Mouse (Mus musculus): ENCODE measurements around the gene Foxr1. TPM values are rescaled to one million over a fixed set of nuclear protein-coding genes. Genes with fewer than 3 reads are reported as not detected.
A peak's percentile ranks its signal among the peaks of the same experiment; 100 is the strongest.
"Not testable (repeated sequence)": the region's sequence is repeated elsewhere in the genome, so short reads cannot be mapped to it uniquely, and the experiment has no call there.

Gene Foxr1
- polyA plus RNA-seq, 1 experiment from 2014 or later = not detected

DNA sequence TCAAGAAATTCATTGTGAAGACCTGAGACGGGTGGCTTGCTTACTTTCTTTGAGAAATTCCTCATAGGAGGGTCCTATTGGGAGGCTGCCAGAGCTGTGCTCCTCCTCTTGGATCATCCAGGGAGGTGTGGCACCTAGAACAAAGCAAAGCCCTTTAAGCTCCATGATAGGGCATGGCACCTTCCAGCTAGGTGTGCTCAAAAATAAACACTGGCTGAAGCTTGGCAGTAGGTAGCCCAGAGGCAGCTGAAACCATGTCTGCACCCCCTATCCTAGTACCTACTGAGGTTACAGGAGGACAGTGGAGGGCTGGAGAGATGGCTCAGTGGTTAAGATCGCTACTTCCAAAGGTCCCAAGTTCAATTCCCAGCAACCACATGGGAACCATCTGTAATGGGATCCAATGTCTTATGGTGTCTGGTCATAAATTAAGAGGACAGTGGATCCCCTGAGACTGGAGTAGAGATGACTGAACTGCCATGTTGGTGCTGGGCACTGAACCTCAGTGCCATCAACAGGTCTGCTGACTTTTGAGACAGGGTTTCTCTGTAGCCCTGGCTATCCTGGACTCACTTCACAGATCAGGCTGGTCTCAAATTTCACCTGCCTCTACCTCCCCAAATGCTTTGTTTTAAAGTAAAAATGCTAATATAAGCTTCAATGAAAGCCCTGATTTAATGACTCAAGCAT is 30.1 kb downstream of the Foxr1 start:
- H3K36me3 ChIP-seq (ENCODE audit: control insufficient read depth, insufficient read depth, low read length) = peaks cover 30% of the 10 kb centered on the region
- 68% methylated on average over 2 of the region's 2 CpGs for WGBS

DNA sequence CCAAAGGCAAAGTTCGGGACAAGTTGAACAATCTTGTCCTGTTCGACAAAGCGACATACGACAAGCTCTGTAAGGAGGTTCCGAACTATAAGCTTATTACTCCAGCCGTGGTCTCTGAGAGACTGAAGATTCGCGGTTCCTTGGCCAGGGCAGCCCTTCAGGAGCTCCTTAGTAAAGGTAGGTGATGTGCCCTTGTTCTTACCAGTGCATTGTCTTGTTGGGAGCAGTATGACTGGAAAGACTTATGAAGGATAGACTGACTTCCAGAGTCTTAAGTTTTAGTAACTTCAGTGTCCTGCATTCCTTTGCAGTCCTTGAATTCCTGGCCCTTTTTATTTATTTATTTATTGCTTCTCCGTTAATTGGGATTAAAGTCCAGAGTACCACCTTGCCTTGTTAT is 32.2 kb downstream of the Foxr1 start:
- WGBS = 87% methylated on average over 9 of the region's 9 CpGs
- not testable (repeated sequence) for H3K27ac ChIP-seq (ENCODE audit: low read length); H3K27me3 ChIP-seq (ENCODE audit: control insufficient read depth, insufficient read depth, low read length); H3K4me1 ChIP-seq (ENCODE audit: control insufficient read depth, insufficient read depth, low read length); ATAC-seq (ENCODE audit: insufficient read depth, low FRiP score); H3K9me3 ChIP-seq (replicated peaks; ENCODE audit: control insufficient read depth, low read length)
- Histone ChIP-seq H3K4me2 (ENCODE audit: low read depth, low read length) (peak overlapping the region; percentile 72), H3K36me3 (ENCODE audit: control insufficient read depth, insufficient read depth, low read length) (peaks cover 30% of the 10 kb centered on the region), H3K9ac (ENCODE audit: low read length) (peak overlapping the region; percentile 93), H3K4me3 (replicated peaks; ENCODE audit: low read length) (peak overlapping the region; percentile 84)

More for the DNA sequence above, 30.1 kb downstream of the Foxr1 start:
- Histone ChIP-seq H3K27me3 (ENCODE audit: control insufficient read depth, insufficient read depth, low read length) (no peaks in the 10 kb centered on the region), H3K9me3 (replicated peaks; ENCODE audit: control insufficient read depth, low read length) (no peaks in the 10 kb centered on the region), H3K4me1 (ENCODE audit: control insufficient read depth, insufficient read depth, low read length) (peaks cover 4% of the 10 kb centered on the region; the same call in 1 of the 2 replicates), H3K9ac (ENCODE audit: low read length) (no peak overlapping the region), H3K4me3 (replicated peaks; ENCODE audit: low read length) (no peak overlapping the region), H3K4me2 (ENCODE audit: low read depth, low read length) (no peak overlapping the region), H3K27ac (ENCODE audit: low read length) (no peak overlapping the region)
- no peak for ATAC-seq (ENCODE audit: insufficient read depth, low FRiP score)

DNA sequence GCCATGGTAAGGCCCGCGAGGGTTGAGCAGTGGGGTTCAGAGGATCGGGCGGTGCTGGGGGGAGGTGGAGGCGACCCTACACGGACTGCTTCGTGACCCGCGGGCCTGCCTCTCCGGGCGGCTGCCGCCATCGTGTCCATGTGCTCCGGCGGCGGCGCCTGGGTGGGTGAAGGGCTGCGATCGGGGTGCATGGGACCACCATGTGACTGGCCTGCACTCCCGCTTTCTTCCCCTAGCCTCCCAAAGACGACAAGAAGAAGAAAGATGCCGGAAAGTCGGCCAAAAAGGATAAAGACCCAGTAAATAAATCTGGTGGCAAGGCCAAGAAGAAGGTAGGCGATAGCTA is 33.2 kb downstream of the Foxr1 start:
- under 1% methylated on average over 24 of the region's 24 CpGs for WGBS
- no peaks in the 10 kb centered on the region for H3K27me3 ChIP-seq (ENCODE audit: control insufficient read depth, insufficient read depth, low read length)
- peaks cover 25% of the 10 kb centered on the region for H3K36me3 ChIP-seq (ENCODE audit: control insufficient read depth, insufficient read depth, low read length)
- H3K9ac ChIP-seq (ENCODE audit: low read length) = peak overlapping the region; percentile 93
- peaks cover 4% of the 10 kb centered on the region; the same call in 1 of the 2 replicates for H3K4me1 ChIP-seq (ENCODE audit: control insufficient read depth, insufficient read depth, low read length)
- no peaks in the 10 kb centered on the region for H3K9me3 ChIP-seq (replicated peaks; ENCODE audit: control insufficient read depth, low read length)
- H3K4me3 ChIP-seq (replicated peaks; ENCODE audit: low read length) = peak overlapping the region; percentile 84
- peak overlapping the region; percentile 72 for H3K4me2 ChIP-seq (ENCODE audit: low read depth, low read length)
- no peak; the same call in 1 of the 2 replicates for ATAC-seq (ENCODE audit: insufficient read depth, low FRiP score)
- H3K27ac ChIP-seq (ENCODE audit: low read length) = peak overlapping the region; percentile 97

DNA sequence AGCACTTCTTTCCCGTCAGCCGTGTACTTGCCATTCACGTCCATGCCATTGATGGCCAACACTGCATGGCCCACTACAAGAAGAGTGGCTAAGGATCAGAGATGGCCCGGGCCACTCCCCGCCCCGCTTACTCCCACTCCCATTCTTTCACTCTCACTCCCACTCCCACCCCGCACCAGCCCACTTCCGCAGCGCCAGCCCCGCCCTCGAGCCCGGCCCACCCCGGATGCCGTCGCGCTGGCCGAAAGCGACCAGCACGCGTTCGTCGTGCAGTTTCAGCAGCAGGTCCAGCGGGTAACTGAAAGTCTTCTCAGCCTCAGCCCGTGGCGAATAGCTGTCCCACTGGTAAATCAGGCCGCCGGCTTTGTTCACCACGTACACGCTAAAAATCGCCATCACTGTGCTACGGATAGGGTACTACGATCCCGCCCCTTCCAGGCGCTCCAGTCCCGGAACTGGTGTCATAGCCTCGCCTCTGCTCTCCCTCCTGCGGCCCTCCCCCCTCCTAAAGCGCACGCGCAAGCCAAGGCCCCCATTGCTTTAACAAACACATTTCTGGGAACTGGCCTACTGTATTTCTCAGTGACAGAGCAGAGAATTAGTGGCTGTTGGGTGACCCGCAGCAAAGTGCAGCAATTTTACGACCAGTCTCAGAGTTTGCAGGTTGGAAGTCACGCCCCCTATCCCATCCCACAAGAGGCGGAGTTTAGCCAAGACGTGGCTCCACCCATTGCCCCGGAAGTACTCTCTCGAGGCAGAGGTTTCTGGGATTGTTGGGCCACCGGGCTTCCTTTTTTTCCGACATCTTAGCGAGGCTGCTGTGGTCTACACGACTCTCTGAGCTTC is 33.8 kb downstream of the Foxr1 start, which contains the start of the genes Rps25 and Trappc4:
Gene Rps25 (plus strand): TSS at position 234 of the 846 bp plus-strand sequence.
Gene Trappc4 (minus strand): TSS at position 695 of the 846 bp plus-strand sequence.
- Histone ChIP-seq H3K27me3 (ENCODE audit: control insufficient read depth, insufficient read depth, low read length) (no peaks in the 10 kb centered on the region), H3K9me3 (replicated peaks; ENCODE audit: control insufficient read depth, low read length) (no peaks in the 10 kb centered on the region), H3K36me3 (ENCODE audit: control insufficient read depth, insufficient read depth, low read length) (peaks cover 29% of the 10 kb centered on the region), H3K4me3 (replicated peaks; ENCODE audit: low read length) (peak within 1 kb of the TSS; percentile 84), H3K27ac (ENCODE audit: low read length) (peak within 1 kb of the TSS; percentile 97), H3K4me2 (ENCODE audit: low read depth, low read length) (peak within 1 kb of the TSS; percentile 81), H3K9ac (ENCODE audit: low read length) (peak within 1 kb of the TSS; percentile 93), H3K4me1 (ENCODE audit: control insufficient read depth, insufficient read depth, low read length) (peaks cover 4% of the 10 kb centered on the region; the same call in 1 of the 2 replicates)
- under 1% methylated on average over 51 of the region's 51 CpGs for WGBS
- peak; percentile 96 for ATAC-seq (ENCODE audit: insufficient read depth, low FRiP score)

DNA sequence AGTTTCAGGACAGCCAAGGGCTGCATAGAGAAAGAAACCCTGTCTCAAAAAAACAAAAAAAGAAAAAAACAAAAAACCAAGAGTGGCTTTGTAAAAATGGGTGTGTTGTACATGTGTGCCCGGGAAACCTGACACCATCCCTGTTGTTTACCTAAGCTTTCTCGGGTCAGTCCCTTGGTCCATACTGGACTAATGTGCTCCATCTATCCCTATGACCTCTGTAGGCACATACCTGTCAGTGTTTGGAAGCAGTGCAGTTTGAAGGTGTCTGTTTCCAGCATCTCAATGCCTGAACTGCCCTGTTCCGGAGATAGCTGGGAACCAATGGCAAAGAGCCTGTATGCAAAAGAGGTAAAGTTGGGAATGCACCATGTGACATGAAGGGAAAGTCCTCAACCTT is 35.9 kb downstream of the Foxr1 start:
- H3K27me3 ChIP-seq (ENCODE audit: control insufficient read depth, insufficient read depth, low read length) = no peaks in the 10 kb centered on the region

DNA sequence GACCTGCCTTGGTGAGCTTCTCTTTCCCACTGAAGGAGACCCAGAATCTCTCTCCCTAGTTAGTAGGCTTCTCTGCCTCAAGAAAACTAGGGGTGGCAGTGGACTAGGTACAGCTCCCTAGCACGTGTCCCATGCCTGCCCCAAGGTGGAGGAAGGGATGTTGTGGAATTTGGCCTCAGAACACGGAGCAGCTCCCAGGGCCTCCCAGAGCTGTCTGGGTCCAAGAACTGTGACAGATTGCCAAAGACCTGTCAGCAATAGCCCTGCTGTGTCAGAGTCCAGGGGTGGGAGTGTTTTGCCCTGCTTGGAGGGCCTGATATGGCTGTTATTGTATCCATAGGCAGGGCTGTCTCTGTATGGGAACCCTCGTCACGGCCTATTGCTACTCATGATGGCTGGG is 39.9 kb downstream of the Foxr1 start:
- Histone ChIP-seq H3K4me2 (ENCODE audit: low read depth, low read length) (no peak overlapping the region), H3K9ac (ENCODE audit: low read length) (no peak overlapping the region), H3K9me3 (replicated peaks; ENCODE audit: control insufficient read depth, low read length) (no peaks in the 10 kb centered on the region), H3K4me3 (replicated peaks; ENCODE audit: low read length) (no peak overlapping the region), H3K27me3 (ENCODE audit: control insufficient read depth, insufficient read depth, low read length) (no peaks in the 10 kb centered on the region), H3K4me1 (ENCODE audit: control insufficient read depth, insufficient read depth, low read length) (peaks cover 12% of the 10 kb centered on the region), H3K27ac (ENCODE audit: low read length) (no peak overlapping the region), H3K36me3 (ENCODE audit: control insufficient read depth, insufficient read depth, low read length) (peaks cover 19% of the 10 kb centered on the region)
- 74% methylated on average over 4 of the region's 4 CpGs for WGBS
- ATAC-seq (ENCODE audit: insufficient read depth, low FRiP score) = no peak

More for the DNA sequence above, 35.9 kb downstream of the Foxr1 start:
- H3K4me2 ChIP-seq (ENCODE audit: low read depth, low read length) = no peak overlapping the region
- no peaks in the 10 kb centered on the region for H3K9me3 ChIP-seq (replicated peaks; ENCODE audit: control insufficient read depth, low read length)
- no peak overlapping the region for H3K27ac ChIP-seq (ENCODE audit: low read length)
- no peak overlapping the region for H3K9ac ChIP-seq (ENCODE audit: low read length)
- WGBS = 57% methylated on average over 3 of the region's 3 CpGs
- H3K36me3 ChIP-seq (ENCODE audit: control insufficient read depth, insufficient read depth, low read length) = peaks cover 22% of the 10 kb centered on the region
- ATAC-seq (ENCODE audit: insufficient read depth, low FRiP score) = no peak
- no peak overlapping the region for H3K4me3 ChIP-seq (replicated peaks; ENCODE audit: low read length)
- H3K4me1 ChIP-seq (ENCODE audit: control insufficient read depth, insufficient read depth, low read length) = peaks cover 4% of the 10 kb centered on the region; the same call in 1 of the 2 replicates

DNA sequence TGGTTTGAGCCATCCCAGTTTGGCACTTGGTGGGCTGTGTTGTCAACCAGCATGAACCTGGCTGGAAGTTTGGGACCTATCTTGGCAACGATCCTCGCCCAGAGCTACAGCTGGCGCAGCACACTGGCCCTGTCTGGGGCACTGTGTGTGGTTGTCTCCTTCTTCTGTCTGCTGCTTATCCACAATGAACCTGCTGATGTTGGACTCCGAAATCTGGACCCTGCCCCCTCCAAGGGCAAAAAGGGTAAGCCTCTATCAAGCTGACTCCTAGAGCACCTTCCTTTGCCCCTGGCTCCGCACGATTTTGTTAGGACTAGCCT is 41.2 kb downstream of the Foxr1 start:
- Histone ChIP-seq H3K36me3 (ENCODE audit: control insufficient read depth, insufficient read depth, low read length) (peaks cover 19% of the 10 kb centered on the region), H3K27me3 (ENCODE audit: control insufficient read depth, insufficient read depth, low read length) (no peaks in the 10 kb centered on the region), H3K4me1 (ENCODE audit: control insufficient read depth, insufficient read depth, low read length) (peaks cover 12% of the 10 kb centered on the region; the same call in 1 of the 2 replicates), H3K9me3 (replicated peaks; ENCODE audit: control insufficient read depth, low read length) (no peaks in the 10 kb centered on the region), H3K4me2 (ENCODE audit: low read depth, low read length) (no peak overlapping the region), H3K27ac (ENCODE audit: low read length) (no peak overlapping the region), H3K4me3 (replicated peaks; ENCODE audit: low read length) (no peak overlapping the region), H3K9ac (ENCODE audit: low read length) (no peak overlapping the region)
- 83% methylated on average over 6 of the region's 6 CpGs for WGBS
- no peak for ATAC-seq (ENCODE audit: insufficient read depth, low FRiP score)

DNA sequence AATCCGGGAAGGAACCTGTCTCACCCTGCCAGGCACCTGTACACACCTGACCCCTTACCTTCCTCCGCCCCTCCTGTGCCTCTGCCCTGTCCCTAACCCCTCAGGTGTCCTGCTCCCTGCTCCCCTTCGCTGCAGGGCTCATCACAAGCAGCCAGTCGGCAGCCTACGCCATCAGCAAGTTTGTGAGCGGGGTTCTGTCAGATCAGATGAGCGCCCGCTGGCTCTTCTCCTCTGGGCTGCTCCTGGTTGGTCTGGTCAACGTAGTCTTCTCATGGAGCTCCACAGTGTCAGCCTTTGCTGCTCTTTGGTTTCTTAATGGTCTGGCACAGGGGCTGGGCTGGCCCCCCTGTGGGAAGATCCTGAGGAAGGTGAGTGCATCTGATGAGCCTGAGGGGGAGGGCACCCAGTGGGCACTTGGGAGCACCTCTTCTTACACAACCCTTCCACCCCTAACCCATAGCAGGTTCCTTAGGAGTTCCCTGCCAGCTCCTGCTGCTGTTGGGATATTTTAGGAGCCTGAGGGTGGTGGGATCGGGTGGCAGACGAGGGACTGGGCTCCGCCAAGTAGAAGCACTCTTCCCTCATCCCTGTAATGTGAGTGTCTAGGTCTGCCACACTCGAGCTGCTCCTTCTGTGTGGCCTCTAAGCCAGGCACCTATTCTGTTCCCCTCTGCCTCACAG is 41.7 kb downstream of the Foxr1 start:
- Histone ChIP-seq H3K4me3 (replicated peaks; ENCODE audit: low read length) (no peak overlapping the region), H3K9me3 (replicated peaks; ENCODE audit: control insufficient read depth, low read length) (no peaks in the 10 kb centered on the region), H3K4me2 (ENCODE audit: low read depth, low read length) (no peak overlapping the region), H3K4me1 (ENCODE audit: control insufficient read depth, insufficient read depth, low read length) (peaks cover 12% of the 10 kb centered on the region; the same call in 1 of the 2 replicates), H3K36me3 (ENCODE audit: control insufficient read depth, insufficient read depth, low read length) (peaks cover 19% of the 10 kb centered on the region), H3K27ac (ENCODE audit: low read length) (no peak overlapping the region), H3K27me3 (ENCODE audit: control insufficient read depth, insufficient read depth, low read length) (no peaks in the 10 kb centered on the region), H3K9ac (ENCODE audit: low read length) (0 out of 2 replicates have a peak overlapping the region, but pooled peaks have one; percentile 2)
- WGBS = 82% methylated on average over 13 of the region's 13 CpGs
- ATAC-seq (ENCODE audit: insufficient read depth, low FRiP score) = no peak

All from stomach, embryonic 16.5 days (tissue).